Mouse (Mus musculus): ENCODE results near the gene Prm2. TPM values are rescaled to one million over a fixed set of nuclear protein-coding genes. Genes with fewer than 3 reads are reported as not detected.

Prm2 gene
- polyA plus RNA-seq, 1 experiment, result not detected

- H3K4me2 ChIP-seq (ENCODE audit: low read depth), result no peak overlapping the region
- TF ChIP-seq REST (IDR thresholded peaks at IDR 0.05; ENCODE audit: insufficient read depth, insufficient read length), result no peak
- TF ChIP-seq POLR2A (IDR thresholded peaks at IDR 0.05; ENCODE audit: insufficient read length, low read depth), result no peak
- TF ChIP-seq POLR2AphosphoS2 (IDR thresholded peaks at IDR 0.05; ENCODE audit: insufficient read length, low read depth), result no peak
- TF ChIP-seq E2F4 (IDR thresholded peaks at IDR 0.05; ENCODE audit: insufficient read depth), result no peak
- TF ChIP-seq SRF (IDR thresholded peaks at IDR 0.05; ENCODE audit: control insufficient read depth, insufficient read length, low read depth), result no peak
- no peak for TF ChIP-seq MYOD1 (IDR thresholded peaks at IDR 0.05; ENCODE audit: control insufficient read depth in 1 of 3, insufficient read length in 2 of 3, low read depth in 2 of 3)
- no peak for TF ChIP-seq MYOG (IDR thresholded peaks at IDR 0.05; ENCODE audit: control insufficient read depth in 1 of 3, insufficient read depth in 1 of 3, insufficient read length in 2 of 3, low read depth in 2 of 3)
- no peak for TF ChIP-seq TCF12 (IDR thresholded peaks at IDR 0.05; ENCODE audit: insufficient read depth, poor library complexity, severe bottlenecking)
- no peaks in the 10 kb centered on the region for H3K36me3 ChIP-seq (ENCODE audit: control insufficient read depth, insufficient read depth)
- no peaks in the 10 kb centered on the region for H3K79me2 ChIP-seq (ENCODE audit: control insufficient read depth, insufficient read depth)
- H3ac ChIP-seq (ENCODE audit: control insufficient read depth, insufficient read length), result no peak overlapping the region
- no peaks in the 10 kb centered on the region for H3K27me3 ChIP-seq (ENCODE audit: control insufficient read depth, insufficient read depth, insufficient read length)
- H3K4me3 ChIP-seq, result no peak overlapping the region
Observed at GRCm38 (mm10) chr16:10840018-10840417, 44.1 kb upstream of the Prm2 start.

DNA sequence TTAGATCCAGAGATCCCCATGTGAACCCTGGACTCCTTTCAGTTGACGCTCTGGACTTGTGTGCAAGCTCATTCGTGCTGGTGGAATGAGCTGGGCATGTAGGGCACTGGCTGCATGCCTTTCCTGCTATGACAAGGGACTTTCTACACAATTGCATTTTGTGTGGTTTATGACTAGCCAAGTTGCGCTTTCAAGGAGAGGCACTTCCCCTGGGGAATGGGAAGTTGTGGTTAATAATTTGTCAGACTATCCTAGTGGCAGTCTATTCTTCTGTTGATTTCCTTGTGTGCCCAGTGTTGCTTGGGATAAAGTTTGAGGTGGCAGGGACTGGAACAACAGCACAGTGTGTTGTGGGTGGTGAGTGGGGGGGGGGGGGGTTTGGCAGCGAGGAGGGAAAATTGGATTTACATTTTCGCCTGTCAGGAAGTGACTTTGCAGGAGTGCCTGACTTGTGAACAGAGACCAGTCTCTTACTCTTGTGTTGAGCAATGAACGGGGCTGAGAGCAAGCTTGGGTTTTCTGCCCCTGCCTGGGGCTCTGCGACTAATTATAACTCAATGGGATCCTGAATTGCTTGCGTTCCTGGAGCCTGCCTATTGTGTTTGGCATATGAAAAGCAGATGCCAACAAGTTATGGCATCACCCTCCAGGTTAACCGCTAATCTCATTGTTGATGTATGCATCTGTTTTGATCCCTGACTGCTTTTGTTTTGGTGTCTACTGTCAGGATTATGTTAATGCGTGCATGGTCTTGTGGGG is 42.7 kb upstream of the Prm2 start:
- Histone ChIP-seq H3K27me3 (ENCODE audit: control insufficient read depth, insufficient read depth, insufficient read length) (no peaks in the 10 kb centered on the region), H3ac (ENCODE audit: control insufficient read depth, insufficient read length) (no peak overlapping the region), H3K4me2 (ENCODE audit: low read depth) (peak overlapping the region; percentile 46), H3K79me2 (ENCODE audit: control insufficient read depth, insufficient read depth) (no peaks in the 10 kb centered on the region), H3K4me3 (no peak overlapping the region), H3K36me3 (ENCODE audit: control insufficient read depth, insufficient read depth) (no peaks in the 10 kb centered on the region)
- TF ChIP-seq TCF12 (IDR thresholded peaks at IDR 0.05; ENCODE audit: insufficient read depth, poor library complexity, severe bottlenecking), result no peak
- no peak for TF ChIP-seq SRF (IDR thresholded peaks at IDR 0.05; ENCODE audit: control insufficient read depth, insufficient read length, low read depth)
- TF ChIP-seq POLR2A (IDR thresholded peaks at IDR 0.05; ENCODE audit: insufficient read length, low read depth), result no peak
- no peak for TF ChIP-seq POLR2AphosphoS2 (IDR thresholded peaks at IDR 0.05; ENCODE audit: insufficient read length, low read depth)
- no peak for TF ChIP-seq USF1 (IDR thresholded peaks at IDR 0.05; ENCODE audit: low read depth)
- no peak for TF ChIP-seq MAX (IDR thresholded peaks at IDR 0.05; ENCODE audit: low read depth)
- TF ChIP-seq CEBPB (IDR thresholded peaks at IDR 0.05; ENCODE audit: insufficient read depth, poor library complexity, severe bottlenecking), result no peak
- TF ChIP-seq MYOG (IDR thresholded peaks at IDR 0.05; ENCODE audit: control insufficient read depth in 1 of 3, insufficient read depth in 1 of 3, insufficient read length in 2 of 3, low read depth in 2 of 3), result no peak
- no peak for TF ChIP-seq MYOD1 (IDR thresholded peaks at IDR 0.05; ENCODE audit: control insufficient read depth in 1 of 3, insufficient read length in 2 of 3, low read depth in 2 of 3)
- no peak for TF ChIP-seq REST (IDR thresholded peaks at IDR 0.05; ENCODE audit: insufficient read depth, insufficient read length)
- no peak for TF ChIP-seq E2F4 (IDR thresholded peaks at IDR 0.05; ENCODE audit: insufficient read depth)
- TF ChIP-seq TCF3 (IDR thresholded peaks at IDR 0.05; ENCODE audit: insufficient read length, low read depth), result no peak

- Histone ChIP-seq H3K79me2 (ENCODE audit: control insufficient read depth, insufficient read depth) (no peaks in the 10 kb centered on the region), H3ac (ENCODE audit: control insufficient read depth, insufficient read length) (no peak overlapping the region), H3K36me3 (ENCODE audit: control insufficient read depth, insufficient read depth) (no peaks in the 10 kb centered on the region), H3K4me3 (no peak overlapping the region), H3K4me2 (ENCODE audit: low read depth) (peak overlapping the region; percentile 46), H3K27me3 (ENCODE audit: control insufficient read depth, insufficient read depth, insufficient read length) (no peaks in the 10 kb centered on the region)
- TF ChIP-seq TCF3 (IDR thresholded peaks at IDR 0.05; ENCODE audit: insufficient read length, low read depth) (no peak), SRF (IDR thresholded peaks at IDR 0.05; ENCODE audit: control insufficient read depth, insufficient read length, low read depth) (no peak), CEBPB (IDR thresholded peaks at IDR 0.05; ENCODE audit: insufficient read depth, poor library complexity, severe bottlenecking) (no peak), MYOD1 (IDR thresholded peaks at IDR 0.05; ENCODE audit: control insufficient read depth in 1 of 3, insufficient read length in 2 of 3, low read depth in 2 of 3) (no peak), E2F4 (IDR thresholded peaks at IDR 0.05; ENCODE audit: insufficient read depth) (no peak), REST (IDR thresholded peaks at IDR 0.05; ENCODE audit: insufficient read depth, insufficient read length) (no peak)
Observed at GRCm38 (mm10) chr16:10837903-10838302, 42.0 kb upstream of the Prm2 start.

DNA sequence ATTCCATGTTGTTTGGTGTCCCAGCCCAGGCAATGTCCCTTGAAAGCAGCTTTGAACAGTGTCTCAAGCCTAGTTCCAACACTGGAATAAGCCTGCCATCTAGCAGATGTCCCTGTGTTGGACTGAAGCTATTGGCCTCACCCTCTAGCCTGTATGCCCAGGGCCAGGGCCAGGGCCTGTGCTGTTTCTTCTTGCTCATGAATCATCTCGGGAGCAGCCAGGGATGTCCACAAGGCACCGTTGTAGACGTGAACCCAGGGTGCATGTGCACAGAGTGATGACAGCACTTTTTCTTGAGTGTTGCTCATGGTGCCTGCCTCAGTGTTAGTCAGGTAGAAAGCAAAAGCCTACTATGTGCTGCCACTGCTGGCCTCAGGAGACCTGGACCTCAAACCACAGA is 41.3 kb upstream of the Prm2 start:
- H3K27me3 ChIP-seq (ENCODE audit: control insufficient read depth, insufficient read depth, insufficient read length), result no peaks in the 10 kb centered on the region
- TF ChIP-seq POLR2AphosphoS2 (IDR thresholded peaks at IDR 0.05; ENCODE audit: insufficient read length, low read depth) (no peak), TCF3 (IDR thresholded peaks at IDR 0.05; ENCODE audit: insufficient read length, low read depth) (no peak), POLR2A (IDR thresholded peaks at IDR 0.05; ENCODE audit: insufficient read length, low read depth) (no peak), MYOD1 (IDR thresholded peaks at IDR 0.05; ENCODE audit: control insufficient read depth in 1 of 3, insufficient read length in 2 of 3, low read depth in 2 of 3) (no peak), E2F4 (IDR thresholded peaks at IDR 0.05; ENCODE audit: insufficient read depth) (no peak), CEBPB (IDR thresholded peaks at IDR 0.05; ENCODE audit: insufficient read depth, poor library complexity, severe bottlenecking) (no peak), REST (IDR thresholded peaks at IDR 0.05; ENCODE audit: insufficient read depth, insufficient read length) (no peak), MAX (IDR thresholded peaks at IDR 0.05; ENCODE audit: low read depth) (no peak), SRF (IDR thresholded peaks at IDR 0.05; ENCODE audit: control insufficient read depth, insufficient read length, low read depth) (no peak), MYOG (IDR thresholded peaks at IDR 0.05; ENCODE audit: control insufficient read depth in 1 of 3, insufficient read depth in 1 of 3, insufficient read length in 2 of 3, low read depth in 2 of 3) (no peak), USF1 (IDR thresholded peaks at IDR 0.05; ENCODE audit: low read depth) (no peak)

More for the DNA sequence above, 41.3 kb upstream of the Prm2 start:
- Histone ChIP-seq H3K36me3 (ENCODE audit: control insufficient read depth, insufficient read depth) (no peaks in the 10 kb centered on the region), H3K79me2 (ENCODE audit: control insufficient read depth, insufficient read depth) (no peaks in the 10 kb centered on the region), H3K4me2 (ENCODE audit: low read depth) (no peak overlapping the region), H3ac (ENCODE audit: control insufficient read depth, insufficient read length) (no peak overlapping the region), H3K4me3 (no peak overlapping the region)
